8 mouse cellular contexts compared by ENCODE assay signal in the genomic region with DNA sequence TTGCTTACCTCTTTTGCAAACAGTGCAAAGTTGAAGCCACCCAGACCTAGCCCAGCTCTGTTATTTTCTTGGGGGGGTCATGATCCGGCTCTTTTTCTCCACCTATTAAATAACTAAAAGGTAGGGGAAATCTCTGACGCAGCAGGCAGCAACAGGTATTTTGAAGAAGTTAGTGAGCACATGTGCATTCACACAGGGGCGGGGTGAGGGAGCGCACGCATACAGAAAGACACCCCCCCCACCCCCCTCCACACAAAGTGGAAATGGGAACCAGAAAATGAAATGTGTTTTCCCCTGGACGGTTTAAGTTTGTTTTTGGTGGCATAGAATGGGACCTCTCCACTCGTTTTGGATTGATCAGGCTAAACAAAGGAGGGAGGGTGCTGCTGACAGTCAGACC. TPM values are rescaled to one million over a fixed set of nuclear protein-coding genes. Genes with fewer than 3 reads are reported as not detected.
A peak's percentile ranks its signal among the peaks of the same experiment; 100 is the strongest.
DNase-seq lines count a peak whose midpoint lies in the region; ATAC-seq and TF ChIP-seq lines count a peak whose summit lies in the region.

No protein-coding gene starts in this region.

- H3ac ChIP-seq in myocyte (ENCODE audit: control insufficient read depth, insufficient read length) = no peak overlapping the region

- TF ChIP-seq POLR2A in myocyte (IDR thresholded peaks at IDR 0.05; ENCODE audit: insufficient read length, low read depth) = no peak

- H3K27ac ChIP-seq in heart, postnatal 0 days (ENCODE audit: low read depth) = no peak overlapping the region
- H3K27ac ChIP-seq in brown adipose tissue, adult 24 weeks (replicated peaks; ENCODE audit: low read depth, low read length) = no peak overlapping the region
- H3K27ac ChIP-seq in intestine, embryonic 14.5 days (ENCODE audit: low read depth) = no peak overlapping the region

- H3K4me3 ChIP-seq in heart, postnatal 0 days (ENCODE audit: low read depth, low read length) = 0 out of 2 replicates have a peak overlapping the region, but pooled peaks have one; percentile 64
- peak overlapping the region; percentile 70 for H3K4me3 ChIP-seq in brown adipose tissue, adult 24 weeks (ENCODE audit: insufficient read depth, low read depth, low read length)
- H3K4me3 ChIP-seq in intestine, embryonic 14.5 days (ENCODE audit: low read depth, low read length) = peak overlapping the region; percentile 55
- peak overlapping the region; percentile 35 for H3K4me3 ChIP-seq in myocyte

- no peak for TF ChIP-seq CTCF in heart, postnatal 0 days (IDR thresholded peaks at IDR 0.05; ENCODE audit: low read depth)

- TF ChIP-seq EP300 in heart, postnatal 0 days (IDR thresholded peaks at IDR 0.05; ENCODE audit: low read depth) = no peak

- no peak overlapping the region for H3K9ac ChIP-seq in heart, postnatal 0 days (replicated peaks; ENCODE audit: low read depth, low read length)
- H3K9ac ChIP-seq in intestine, embryonic 14.5 days (ENCODE audit: low read length) = no peak overlapping the region

- 28% methylated on average over 7 of the region's 7 CpGs for WGBS in heart, postnatal 0 days
- 13% methylated on average over 7 of the region's 7 CpGs for WGBS in intestine, embryonic 14.5 days

- no peak for DNase-seq in heart, postnatal 0 days (ENCODE audit: low spot score)
- no peak for DNase-seq in heart, adult 11 months
- no peak for DNase-seq in intestine, embryonic 14.5 days (ENCODE audit: low spot score)
- no peak for DNase-seq in layer of hippocampus, postnatal 25 days (ENCODE audit: extremely low spot score in 1 of 2, low spot score in 1 of 2)
- DNase-seq in kidney, adult 11 months = no peak
- DNase-seq in yolk sac, embryonic 10.5 days (ENCODE audit: low spot score) = no peak

- H3K9me3 ChIP-seq in heart, postnatal 0 days (replicated peaks; ENCODE audit: control insufficient read depth, low read length) = no peaks in the 10 kb centered on the region
- H3K9me3 ChIP-seq in intestine, embryonic 14.5 days (ENCODE audit: control insufficient read depth, low read length) = no peaks in the 10 kb centered on the region

- peak overlapping the region; percentile 81 for H3K4me2 ChIP-seq in heart, postnatal 0 days (ENCODE audit: low read depth, low read length)
- peak overlapping the region; percentile 64 for H3K4me2 ChIP-seq in intestine, embryonic 14.5 days (ENCODE audit: low read length)
- H3K4me2 ChIP-seq in myocyte (ENCODE audit: low read depth) = peak overlapping the region; percentile 77

- H3K79me2 ChIP-seq in myocyte (ENCODE audit: control insufficient read depth, insufficient read depth) = no peaks in the 10 kb centered on the region

- no peak for ATAC-seq in heart, postnatal 0 days (ENCODE audit: insufficient read depth, low read depth)
- no peak for ATAC-seq in intestine, embryonic 14.5 days (replicated peaks; ENCODE audit: low FRiP score, low TSS enrichment, low read depth)

- H3K36me3 ChIP-seq in heart, postnatal 0 days (replicated peaks; ENCODE audit: control insufficient read depth, insufficient read depth, low read length) = no peaks in the 10 kb centered on the region
- no peaks in the 10 kb centered on the region for H3K36me3 ChIP-seq in intestine, embryonic 14.5 days (ENCODE audit: control insufficient read depth, insufficient read depth, low read length)
- H3K36me3 ChIP-seq in myocyte (ENCODE audit: control insufficient read depth, insufficient read depth) = no peaks in the 10 kb centered on the region

- peaks cover 3% of the 10 kb centered on the region; the same call in 1 of the 2 replicates for H3K4me1 ChIP-seq in heart, postnatal 0 days (ENCODE audit: control insufficient read depth, insufficient read depth)
- no peaks in the 10 kb centered on the region for H3K4me1 ChIP-seq in brown adipose tissue, adult 24 weeks (ENCODE audit: control insufficient read depth, insufficient read depth, insufficient read length, low read length)
- no peaks in the 10 kb centered on the region; the same call in 1 of the 2 replicates for H3K4me1 ChIP-seq in intestine, embryonic 14.5 days (replicated peaks; ENCODE audit: control insufficient read depth, insufficient read depth, low read length)

- no peaks in the 10 kb centered on the region for H3K27me3 ChIP-seq in heart, postnatal 0 days (ENCODE audit: control insufficient read depth, insufficient read depth, low read length)
- no peaks in the 10 kb centered on the region for H3K27me3 ChIP-seq in intestine, embryonic 14.5 days (replicated peaks; ENCODE audit: control insufficient read depth, insufficient read depth, low read length)
- no peaks in the 10 kb centered on the region for H3K27me3 ChIP-seq in myocyte (ENCODE audit: control insufficient read depth, insufficient read depth, insufficient read length)

TF ChIP-seq in myocyte, 11 proteins besides CTCF, POLR2A, EP300 and RAD21:
- TF ChIP-seq MYOG (IDR thresholded peaks at IDR 0.05; ENCODE audit: control insufficient read depth in 1 of 3, insufficient read depth in 1 of 3, insufficient read length in 2 of 3, low read depth in 2 of 3) = no peak
- TF ChIP-seq REST (IDR thresholded peaks at IDR 0.05; ENCODE audit: insufficient read depth, insufficient read length) = no peak
- TF ChIP-seq TCF3 (IDR thresholded peaks at IDR 0.05; ENCODE audit: insufficient read length, low read depth) = no peak
- TF ChIP-seq MYOD1 (IDR thresholded peaks at IDR 0.05; ENCODE audit: control insufficient read depth in 1 of 3, insufficient read length in 2 of 3, low read depth in 2 of 3) = no peak
- TF ChIP-seq SRF (IDR thresholded peaks at IDR 0.05; ENCODE audit: control insufficient read depth, insufficient read length, low read depth) = no peak
- no peak for TF ChIP-seq MAX (IDR thresholded peaks at IDR 0.05; ENCODE audit: low read depth)
- TF ChIP-seq USF1 (IDR thresholded peaks at IDR 0.05; ENCODE audit: low read depth) = no peak
- no peak for TF ChIP-seq E2F4 (IDR thresholded peaks at IDR 0.05; ENCODE audit: insufficient read depth)
- TF ChIP-seq TCF12 (IDR thresholded peaks at IDR 0.05; ENCODE audit: insufficient read depth, poor library complexity, severe bottlenecking) = no peak
- no peak for TF ChIP-seq CEBPB (IDR thresholded peaks at IDR 0.05; ENCODE audit: insufficient read depth, poor library complexity, severe bottlenecking)
- TF ChIP-seq POLR2AphosphoS2 (IDR thresholded peaks at IDR 0.05; ENCODE audit: insufficient read length, low read depth) = no peak

RNA-seq across cellular contexts. Expression of gene Rnase4, which starts 7.1 kb away (rescaled TPM):
- total RNA-seq in heart, postnatal 0 days (2014; rRNA removed; ENCODE audit: low replicate concordance) = 53.3 and 58.1 TPM in 2 replicates
- 29.1 and 32.5 TPM in 2 replicates for polyA plus RNA-seq in heart, postnatal 0 days (2015; fragmentation: Nextera tagmentation; extraction: Ambion mirVana)
- polyA plus RNA-seq in brown adipose tissue, adult 24 weeks (2012; ENCODE audit: insufficient read depth, insufficient read length, missing spikeins) = 69.1 and 78.8 TPM in 2 replicates
- polyA plus RNA-seq in intestine, embryonic 14.5 days (2014; fragmentation: Nextera tagmentation; extraction: Ambion mirVana) = 142 and 151 TPM in 2 replicates
- 17.8 TPM for polyA plus RNA-seq in myocyte (2012; fragmentation: generic; extraction: Trizol)
- 10 to 100 TPM; 17.0 to 19.4 TPM for total RNA-seq in layer of hippocampus, postnatal 25 days (2021)

RNA-seq across cellular contexts. Expression of gene Ang, which starts 7.1 kb away (rescaled TPM):
- total RNA-seq in heart, postnatal 0 days (2014; rRNA removed; ENCODE audit: low replicate concordance) = 9.3 TPM in 1 of 2 replicates, not detected in the other
- polyA plus RNA-seq in heart, postnatal 0 days (2015; fragmentation: Nextera tagmentation; extraction: Ambion mirVana) = 2.6 and 2.9 TPM in 2 replicates
- polyA plus RNA-seq in brown adipose tissue, adult 24 weeks (2012; ENCODE audit: insufficient read depth, insufficient read length, missing spikeins) = 2.1 and 8.7 TPM in 2 replicates
- polyA plus RNA-seq in intestine, embryonic 14.5 days (2014; fragmentation: Nextera tagmentation; extraction: Ambion mirVana) = 34.0 and 38.6 TPM in 2 replicates
- polyA plus RNA-seq in myocyte (2012; fragmentation: generic; extraction: Trizol) = 1.3 TPM
- total RNA-seq in layer of hippocampus, postnatal 25 days (2021) = 1 to 10 TPM; 3.4 to 4.7 TPM

RNA-seq across cellular contexts. Expression of gene Olfr750, which starts 9.6 kb away (rescaled TPM):
- total RNA-seq in heart, postnatal 0 days (2014; rRNA removed; ENCODE audit: low replicate concordance) = not detected in 2 replicates
- polyA plus RNA-seq in heart, postnatal 0 days (2015; fragmentation: Nextera tagmentation; extraction: Ambion mirVana) = not detected in 2 replicates
- polyA plus RNA-seq in brown adipose tissue, adult 24 weeks (2012; ENCODE audit: insufficient read depth, insufficient read length, missing spikeins) = not detected in 2 replicates
- not detected in 2 replicates for polyA plus RNA-seq in intestine, embryonic 14.5 days (2014; fragmentation: Nextera tagmentation; extraction: Ambion mirVana)
- polyA plus RNA-seq in myocyte (2012; fragmentation: generic; extraction: Trizol) = not detected
- total RNA-seq in layer of hippocampus, postnatal 25 days (2021) = not detected

RNA-seq across cellular contexts. Expression of gene Rnase12, which starts 26.3 kb away (rescaled TPM):
- not detected in 2 replicates for total RNA-seq in heart, postnatal 0 days (2014; rRNA removed; ENCODE audit: low replicate concordance)
- polyA plus RNA-seq in heart, postnatal 0 days (2015; fragmentation: Nextera tagmentation; extraction: Ambion mirVana) = 0.40 TPM in 1 of 2 replicates, not detected in the other
- polyA plus RNA-seq in brown adipose tissue, adult 24 weeks (2012; ENCODE audit: insufficient read depth, insufficient read length, missing spikeins) = not detected in 2 replicates
- 0.47 and 0.97 TPM in 2 replicates for polyA plus RNA-seq in intestine, embryonic 14.5 days (2014; fragmentation: Nextera tagmentation; extraction: Ambion mirVana)
- not detected for polyA plus RNA-seq in myocyte (2012; fragmentation: generic; extraction: Trizol)
- total RNA-seq in layer of hippocampus, postnatal 25 days (2021) = not detected

RNA-seq across cellular contexts. Expression of gene Eddm3b, which starts 30.4 kb away (rescaled TPM):
- not detected in 2 replicates for total RNA-seq in heart, postnatal 0 days (2014; rRNA removed; ENCODE audit: low replicate concordance)
- not detected in 2 replicates for polyA plus RNA-seq in heart, postnatal 0 days (2015; fragmentation: Nextera tagmentation; extraction: Ambion mirVana)
- not detected in 2 replicates for polyA plus RNA-seq in brown adipose tissue, adult 24 weeks (2012; ENCODE audit: insufficient read depth, insufficient read length, missing spikeins)
- polyA plus RNA-seq in intestine, embryonic 14.5 days (2014; fragmentation: Nextera tagmentation; extraction: Ambion mirVana) = 0.12 TPM in 1 of 2 replicates, not detected in the other
- polyA plus RNA-seq in myocyte (2012; fragmentation: generic; extraction: Trizol) = 0.05 TPM
- not detected for total RNA-seq in layer of hippocampus, postnatal 25 days (2021)
